Mouse (Mus musculus) bone marrow, adult 2 months (tissue): Measurements from ENCODE around the gene Stx1a.
A peak's percentile ranks its signal among the peaks of the same experiment; 100 is the strongest.

ENCODE experiments used
- CTCF ChIP-seq: fragments of 200-500 bp; IDR thresholded peaks from 2 replicates; pipeline ENCODE4 v1.5.1; 2011; ENCODE audit warnings: low read length, control low read depth; ENCODE audit not compliant: control insufficient read depth, insufficient read depth
- POLR2A ChIP-seq: fragments of 200-500 bp; IDR thresholded peaks from 2 replicates; pipeline ENCODE4 v1.6.1; 2011; ENCODE audit warnings: low read depth, mild to moderate bottlenecking, control low read depth, low read length, borderline replicate concordance; ENCODE audit not compliant: control insufficient read depth

GRCm38 (mm10) chr5:135015497-135015896, 7.8 kb upstream of the Stx1a start:
- TF ChIP-seq POLR2A (no peak), CTCF (peak; percentile 94)
